Mouse (Mus musculus) midbrain, embryonic 10.5 days (tissue): ENCODE results near the gene Ell3. TPM values are rescaled to one million over a fixed set of nuclear protein-coding genes. Genes with fewer than 3 reads are reported as not detected.

ENCODE experiments used
- DNase-seq: peaks from one replicate; pipeline ENCODE4 v3.0.0-alpha.2; 2017; ENCODE audit warnings: low spot score
- H3K27ac ChIP-seq: fragments of 300-500 bp; sonication (generic); replicated peaks from 2 replicates; pipeline ENCODE4 v1.5.1; 2016; ENCODE audit warnings: mild to moderate bottlenecking
- H3K27me3 ChIP-seq: fragments of 300-500 bp; sonication (generic); 2 replicates; pipeline ENCODE4 v1.6.1; 2016; ENCODE audit warnings: low read depth, mild to moderate bottlenecking; ENCODE audit not compliant: poor library complexity, severe bottlenecking
- H3K36me3 ChIP-seq: fragments of 300-500 bp; sonication (generic); 2 replicates; pipeline ENCODE4 v1.6.1; 2016; ENCODE audit warnings: mild to moderate bottlenecking, moderate library complexity
- H3K4me1 ChIP-seq: fragments of 300-500 bp; sonication (generic); 2 replicates; pipeline ENCODE4 v1.6.1; 2016
- H3K4me3 ChIP-seq: fragments of 300-500 bp; sonication (generic); 2 replicates; pipeline ENCODE4 v1.5.1; 2016; ENCODE audit warnings: mild to moderate bottlenecking, moderate library complexity
- H3K9me3 ChIP-seq: fragments of 300-500 bp; sonication (generic); replicated peaks from 2 replicates; pipeline ENCODE4 v1.6.1; 2016; ENCODE audit warnings: mild to moderate bottlenecking
- WGBS: fragments of 180-500 bp; shearing (Covaris S2); methylation state at CpG from one replicate; pipeline ENCODE4 v1.1.7; 2016; 5-methylcytosine and 5-hydroxymethylcytosine counted together
- microRNA-seq: library from miRNA; unstranded; fragments of <30 nt; microRNA quantifications from one replicate; pipeline ENCODE4, GENCODE M21; 2017
- polyA plus RNA-seq: library from polyadenylated mRNA; unstranded; fragments of >200 nt; fragmentation: Nextera tagmentation; extraction: Ambion mirVana; gene quantifications from 2 replicates; pipeline ENCODE4 v1.2.1, GENCODE M21; 2016

Gene Ell3
- polyA plus RNA-seq, 1 experiment from 2014 or later, result 2.5 TPM

DNA sequence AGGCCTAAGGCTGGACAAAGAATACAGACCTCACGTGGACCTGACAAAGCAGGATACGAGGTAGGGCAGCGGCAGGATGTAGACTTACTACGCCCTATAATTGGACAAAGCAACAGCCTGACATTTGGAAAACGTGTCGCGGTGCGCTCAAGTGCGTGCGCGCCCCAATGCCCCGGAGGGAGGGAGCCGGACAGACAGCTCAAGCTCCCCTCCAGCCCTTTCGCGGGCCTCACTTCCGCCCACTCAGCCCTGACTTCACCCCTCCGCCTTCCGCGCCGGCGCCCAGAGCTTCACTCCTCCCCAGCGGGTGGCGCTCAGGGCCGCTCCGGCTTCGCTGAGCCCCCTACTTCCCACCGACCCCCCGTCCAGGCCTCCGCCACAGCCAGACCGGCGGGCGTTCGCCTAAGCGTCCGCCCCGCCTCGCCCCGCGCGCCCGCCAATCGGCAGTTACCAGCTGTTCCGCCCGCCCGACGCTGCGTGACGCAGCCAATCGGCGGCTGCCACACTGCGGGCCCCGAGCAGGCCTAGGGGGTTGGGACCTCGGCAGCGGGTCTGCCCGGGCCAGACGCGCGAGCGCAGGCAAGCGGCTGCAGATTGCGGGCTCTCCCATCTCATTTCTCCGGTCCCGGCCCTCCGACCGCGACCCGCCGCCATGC lies 30.6 kb downstream of the Ell3 start, which contains the start of the genes Pdia3 and Catsper2:
Gene Pdia3 (plus strand): TSS at position 389 of the 656 bp plus-strand sequence.
Gene Catsper2 (minus strand): TSS at position 406 of the 656 bp plus-strand sequence.
- DNase-seq, result peak; percentile 98
- Histone ChIP-seq H3K4me3 (peak within 1 kb of the TSS; percentile 97), H3K4me1 (peaks cover 31% of the 10 kb centered on the region), H3K27ac (peak within 1 kb of the TSS; percentile 98), H3K36me3 (peaks cover 31% of the 10 kb centered on the region), H3K27me3 (no peaks in the 10 kb centered on the region), H3K9me3 (no peaks in the 10 kb centered on the region)
- under 1% methylated on average over 68 of the region's 68 CpGs for WGBS

DNA sequence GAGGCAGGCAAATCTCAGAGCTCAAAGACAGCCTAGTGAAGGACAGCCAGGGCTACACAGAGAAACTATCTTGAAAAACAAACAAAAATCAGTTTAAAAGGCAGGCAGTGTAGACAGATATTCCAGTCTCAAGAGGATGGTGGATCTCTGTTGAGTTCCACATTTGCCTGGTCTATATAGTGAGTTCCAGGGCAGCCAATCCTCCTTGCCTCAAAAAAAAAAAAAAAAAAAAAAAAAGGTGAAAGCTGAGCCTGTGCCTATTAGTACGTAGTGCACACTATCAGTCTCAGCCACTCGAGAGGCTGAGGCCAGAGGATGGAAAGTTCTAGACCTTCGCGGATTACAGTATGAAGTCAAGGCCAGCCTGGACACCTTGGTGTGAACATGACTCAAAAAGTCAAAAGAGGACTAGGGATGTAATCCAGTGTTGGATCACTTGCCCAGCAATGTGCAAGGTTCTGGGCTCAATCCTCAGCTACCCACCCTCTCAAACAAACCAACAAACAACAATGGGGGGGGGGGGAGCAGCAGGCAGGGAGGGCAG lies 31.2 kb downstream of the Ell3 start:
- DNase-seq, result peak; percentile 11
- H3K36me3 ChIP-seq, result peaks cover 25% of the 10 kb centered on the region
- H3K9me3 ChIP-seq, result no peaks in the 10 kb centered on the region
- H3K4me3 ChIP-seq, result peak overlapping the region; percentile 97
- peak overlapping the region; percentile 98 for H3K27ac ChIP-seq
- 23% methylated on average over 4 of the region's 4 CpGs for WGBS
- peaks cover 31% of the 10 kb centered on the region for H3K4me1 ChIP-seq
- no peaks in the 10 kb centered on the region for H3K27me3 ChIP-seq

GRCm38 (mm10) chr2:121408160-121408559 lies 35.9 kb downstream of the Ell3 start:
- no peak overlapping the region for H3K4me3 ChIP-seq
- no peak overlapping the region for H3K27ac ChIP-seq
- H3K4me1 ChIP-seq, result peaks cover 7% of the 10 kb centered on the region
- no peaks in the 10 kb centered on the region for H3K27me3 ChIP-seq
- no peaks in the 10 kb centered on the region for H3K36me3 ChIP-seq
- DNase-seq, result peak; percentile 34
- H3K9me3 ChIP-seq, result no peaks in the 10 kb centered on the region
- WGBS, result 36% methylated on average over 4 of the region's 4 CpGs

DNA sequence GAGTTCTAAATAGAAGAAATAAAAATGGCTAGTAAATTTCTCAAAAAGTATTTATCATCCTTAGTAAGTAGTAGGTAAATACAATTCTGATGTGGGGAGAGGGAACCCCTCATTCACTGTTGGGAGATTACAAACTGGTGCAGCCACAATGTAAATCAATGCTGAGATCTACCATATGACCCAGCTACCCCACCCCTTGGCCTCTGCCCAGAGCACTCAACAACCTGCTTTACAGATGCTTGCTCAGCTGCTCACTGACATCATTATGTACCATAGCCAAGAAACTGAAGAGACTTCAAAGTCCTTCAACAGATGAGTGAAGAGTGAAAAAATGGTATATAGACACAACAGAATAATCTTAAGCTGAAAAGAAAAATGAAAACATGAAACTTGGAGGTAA lies 40.8 kb downstream of the Ell3 start:
- no peak for DNase-seq

DNA sequence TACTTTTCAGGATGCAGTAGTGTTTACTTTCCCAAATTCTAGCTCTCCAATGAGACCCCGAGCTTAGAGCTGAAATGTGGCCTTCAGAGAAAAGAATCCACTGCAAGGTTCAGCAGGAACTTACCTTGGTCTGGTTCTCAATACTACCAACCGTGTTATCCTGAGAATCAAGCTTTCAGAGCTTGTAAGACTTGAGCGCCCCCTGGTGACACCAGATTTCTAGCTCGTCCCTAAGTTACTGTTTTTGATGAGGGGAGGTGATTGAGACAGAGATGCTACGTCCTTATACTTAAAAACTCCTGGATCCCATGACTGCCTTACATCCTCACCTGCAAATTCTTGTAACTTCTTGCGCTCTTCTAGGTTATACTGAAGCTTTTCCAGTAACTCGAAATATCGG lies 47.5 kb downstream of the Ell3 start:
- H3K4me3 ChIP-seq, result no peak overlapping the region
- peak; percentile 75 for DNase-seq
- no peaks in the 10 kb centered on the region for H3K4me1 ChIP-seq
- WGBS, result 15% methylated on average over 8 of the region's 8 CpGs
- H3K9me3 ChIP-seq, result no peaks in the 10 kb centered on the region
- no peaks in the 10 kb centered on the region for H3K27me3 ChIP-seq
- H3K36me3 ChIP-seq, result no peaks in the 10 kb centered on the region
- no peak overlapping the region for H3K27ac ChIP-seq

More for the DNA sequence above, 40.8 kb downstream of the Ell3 start:
- Histone ChIP-seq H3K9me3 (no peaks in the 10 kb centered on the region), H3K27me3 (no peaks in the 10 kb centered on the region), H3K27ac (no peak overlapping the region), H3K4me3 (no peak overlapping the region), H3K4me1 (no peaks in the 10 kb centered on the region), H3K36me3 (no peaks in the 10 kb centered on the region)

Small RNA genes lying within 50 kb of the gene (microRNA-seq; reads per million reads assigned to microRNA genes)
- gene Gm22953, result not detected

Other genes starting within 250 kb of the Ell3 start
- gene Trp53bp1, start 172.9 kb downstream of the Ell3 start, polyA plus RNA-seq, result 115 and 146 TPM in 2 replicates
- gene Map1a, start 154.7 kb downstream of the Ell3 start, polyA plus RNA-seq, result 7.8 and 11.4 TPM in 2 replicates
- gene Ppip5k1, start 88.9 kb downstream of the Ell3 start, polyA plus RNA-seq, result 11.2 and 11.4 TPM in 2 replicates
- 1.5 and 3.9 TPM in 2 replicates for gene Ckmt1, start 86.6 kb downstream of the Ell3 start, polyA plus RNA-seq
- not detected in 2 replicates for gene Strc, start 57.1 kb downstream of the Ell3 start, polyA plus RNA-seq
- gene Pdia3, start 30.5 kb downstream of the Ell3 start, polyA plus RNA-seq, result 549 and 624 TPM in 2 replicates
- 2.7 and 4.1 TPM in 2 replicates for gene Catsper2, start 30.5 kb downstream of the Ell3 start, polyA plus RNA-seq
- 488 and 493 TPM in 2 replicates for gene Serf2, start 4.9 kb upstream of the Ell3 start, polyA plus RNA-seq
- gene Hypk, start 9.0 kb upstream of the Ell3 start, polyA plus RNA-seq, result 125 and 129 TPM in 2 replicates
- 0.28 and 0.88 TPM in 2 replicates for gene Serinc4, start 12.5 kb upstream of the Ell3 start, polyA plus RNA-seq
- 53.2 and 57.2 TPM in 2 replicates for gene Mfap1b, start 29.8 kb upstream of the Ell3 start, polyA plus RNA-seq
- 26.4 and 29.0 TPM in 2 replicates for gene Mfap1a, start 62.4 kb upstream of the Ell3 start, polyA plus RNA-seq
- gene Wdr76, start 62.4 kb upstream of the Ell3 start, polyA plus RNA-seq, result 13.0 and 14.0 TPM in 2 replicates